Mouse (Mus musculus) spleen, adult 2 months (tissue): ENCODE data around the gene Art3.

Experiments used
- CTCF ChIP-seq: fragments of 200-500 bp; IDR thresholded peaks from 2 replicates; pipeline ENCODE4 v1.5.1; 2011; ENCODE audit warnings: mild to moderate bottlenecking, inconsistent platforms; ENCODE audit not compliant: insufficient read depth, insufficient read length, insufficient replicate concordance; ENCODE audit errors: extremely low read depth
- POLR2A ChIP-seq: fragments of 200-500 bp; IDR thresholded peaks from 2 replicates; pipeline ENCODE4 v1.6.1; 2011; ENCODE audit warnings: low read depth, low read length, inconsistent platforms

DNA sequence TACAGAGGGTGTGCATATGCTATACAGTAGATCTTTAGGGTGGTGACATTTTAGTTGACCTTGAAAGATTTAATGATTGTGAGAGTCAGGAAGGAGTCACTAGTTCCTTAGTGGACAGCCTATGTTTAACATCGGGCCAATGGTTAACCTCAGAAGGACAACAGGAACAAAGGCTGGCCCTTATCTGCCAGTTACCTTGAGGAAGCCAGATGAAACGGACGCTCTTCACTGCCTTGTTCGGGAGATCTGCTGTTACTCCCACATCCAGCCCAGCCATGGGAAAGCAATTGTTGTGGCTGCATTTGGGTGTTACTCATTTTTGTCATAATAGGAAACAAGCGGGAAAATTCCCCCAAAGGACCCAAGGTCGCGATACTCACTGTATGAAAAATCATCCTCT lies 17.9 kb upstream of the Art3 start:
- TF ChIP-seq CTCF (no peak), POLR2A (no peak)
